Mouse (Mus musculus): Measurements from ENCODE around the gene Ggn. TPM values are rescaled to one million over a fixed set of nuclear protein-coding genes. Genes with fewer than 3 reads are reported as not detected.
A peak's percentile ranks its signal among the peaks of the same experiment; 100 is the strongest.
"Not testable (repeated sequence)": the region's sequence is repeated elsewhere in the genome, so short reads cannot be mapped to it uniquely, and the experiment has no call there.

Gene Ggn
- polyA plus RNA-seq, 1 experiment from 2014 or later: 0.14 TPM

DNA sequence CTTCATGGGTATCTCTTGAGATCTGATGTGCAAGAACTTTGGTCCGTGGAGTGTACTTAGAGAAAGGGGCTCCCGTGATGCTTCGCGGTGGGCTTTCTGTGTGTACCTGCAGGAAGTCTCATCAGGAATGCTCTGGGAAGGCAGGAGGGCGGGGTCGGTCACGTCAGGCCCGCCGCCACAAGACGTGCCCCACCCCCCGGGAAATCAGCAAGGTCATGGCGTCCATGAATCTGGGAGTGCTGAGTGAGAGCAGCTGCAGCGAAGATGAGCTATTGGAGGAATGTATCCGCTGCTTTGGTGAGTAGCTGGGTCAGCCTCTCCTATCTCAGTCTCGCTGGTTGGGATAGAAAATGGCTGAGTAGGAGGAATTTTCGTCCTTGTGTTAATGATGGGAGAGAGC is 32.6 kb upstream of the Ggn start:
- Histone ChIP-seq H3K36me3 (ENCODE audit: control insufficient read depth, insufficient read depth) (no peaks in the 10 kb centered on the region), H3K9me3 (replicated peaks; ENCODE audit: control insufficient read depth, low read length) (no peaks in the 10 kb centered on the region), H3K4me1 (ENCODE audit: control insufficient read depth, insufficient read depth, low read length) (no peaks in the 10 kb centered on the region; the same call in 1 of the 2 replicates), H3K27ac (ENCODE audit: low read length) (no peak overlapping the region), H3K4me3 (ENCODE audit: low read length) (no peak overlapping the region), H3K9ac (ENCODE audit: low read length) (no peak overlapping the region), H3K27me3 (ENCODE audit: control insufficient read depth, insufficient read depth, low read length) (peaks cover 15% of the 10 kb centered on the region), H3K4me2 (ENCODE audit: low read depth, low read length) (no peak overlapping the region)
- WGBS: 36% methylated on average over 16 of the region's 16 CpGs
- no peak for ATAC-seq (replicated peaks; ENCODE audit: extremely low read depth, insufficient read depth, low FRiP score)

DNA sequence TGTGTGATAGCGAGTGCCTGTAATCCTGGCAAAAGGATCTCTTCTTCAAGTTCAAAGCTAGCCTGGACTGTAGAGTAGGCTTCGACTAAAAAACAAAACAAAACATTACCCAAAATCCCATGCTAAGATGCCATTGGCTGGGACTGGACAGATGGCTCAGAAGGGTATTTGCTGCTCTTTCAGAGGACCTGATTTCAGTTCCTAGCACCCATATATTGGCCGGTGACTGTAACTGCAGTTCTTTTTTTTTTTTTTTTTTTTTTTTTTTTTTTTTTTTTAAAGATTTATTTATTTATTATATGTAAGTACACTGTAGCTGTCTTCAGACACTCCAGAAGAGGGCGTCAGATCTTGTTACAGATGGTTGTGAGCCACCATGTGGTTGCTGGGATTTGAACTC is 30.8 kb upstream of the Ggn start:
- H3K9ac ChIP-seq (ENCODE audit: low read length); ATAC-seq (replicated peaks; ENCODE audit: extremely low read depth, insufficient read depth, low FRiP score); H3K4me3 ChIP-seq (ENCODE audit: low read length); H3K36me3 ChIP-seq (ENCODE audit: control insufficient read depth, insufficient read depth); H3K4me1 ChIP-seq (ENCODE audit: control insufficient read depth, insufficient read depth, low read length); H3K4me2 ChIP-seq (ENCODE audit: low read depth, low read length); H3K27ac ChIP-seq (ENCODE audit: low read length); H3K9me3 ChIP-seq (replicated peaks; ENCODE audit: control insufficient read depth, low read length): not testable (repeated sequence)
- 86% methylated on average over 3 of the region's 4 CpGs for WGBS
- peaks cover 15% of the 10 kb centered on the region for H3K27me3 ChIP-seq (ENCODE audit: control insufficient read depth, insufficient read depth, low read length)

DNA sequence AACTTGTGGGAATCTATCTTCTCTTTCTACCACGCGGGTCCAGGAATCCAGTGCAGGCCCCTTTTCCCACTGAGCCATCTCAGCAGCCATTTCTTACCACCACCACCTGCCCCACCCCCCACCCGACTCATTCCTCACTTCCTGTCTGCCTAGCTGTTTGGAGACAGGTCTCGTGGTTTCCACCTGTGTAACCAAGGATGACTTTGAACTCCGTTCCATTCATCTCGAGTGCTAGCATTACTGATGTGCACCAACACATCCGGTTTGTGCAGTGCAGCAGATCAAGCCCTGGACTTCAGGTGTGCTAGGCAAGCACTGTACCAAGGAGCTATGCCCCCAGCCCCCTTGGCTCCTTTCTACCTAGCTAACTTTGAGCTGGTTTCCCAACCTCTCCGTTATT is 28.6 kb upstream of the Ggn start:
- Histone ChIP-seq H3K4me3 (ENCODE audit: low read length) (no peak overlapping the region), H3K4me1 (ENCODE audit: control insufficient read depth, insufficient read depth, low read length) (no peaks in the 10 kb centered on the region), H3K27ac (ENCODE audit: low read length) (no peak overlapping the region), H3K9me3 (replicated peaks; ENCODE audit: control insufficient read depth, low read length) (no peaks in the 10 kb centered on the region), H3K27me3 (ENCODE audit: control insufficient read depth, insufficient read depth, low read length) (peaks cover 5% of the 10 kb centered on the region), H3K4me2 (ENCODE audit: low read depth, low read length) (no peak overlapping the region), H3K9ac (ENCODE audit: low read length) (no peak overlapping the region), H3K36me3 (ENCODE audit: control insufficient read depth, insufficient read depth) (no peaks in the 10 kb centered on the region)
- ATAC-seq (replicated peaks; ENCODE audit: extremely low read depth, insufficient read depth, low FRiP score): no peak
- WGBS: 74% methylated on average over 8 of the region's 8 CpGs

DNA sequence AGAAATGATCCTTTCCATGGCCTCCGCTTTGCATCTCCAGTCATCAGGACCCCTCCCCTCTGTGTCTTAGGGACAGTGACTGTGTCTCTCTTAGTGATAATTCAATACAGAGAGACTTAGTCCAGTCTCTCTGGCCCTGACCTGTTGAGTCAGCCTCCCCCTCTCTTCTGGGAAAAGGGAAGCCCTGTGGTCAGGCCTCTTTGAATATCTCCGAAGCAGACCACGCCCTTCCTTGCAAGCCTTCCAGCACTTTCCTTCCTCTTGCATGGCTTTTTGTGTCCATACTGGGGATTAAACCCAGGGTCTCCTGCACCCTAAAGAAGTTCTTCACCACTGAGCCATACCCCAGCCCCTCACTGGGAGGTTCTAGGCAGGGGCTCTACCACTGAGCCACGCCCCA is 26.0 kb upstream of the Ggn start:
- 77% methylated on average over 4 of the region's 4 CpGs for WGBS
- Histone ChIP-seq H3K27ac (ENCODE audit: low read length) (no peak overlapping the region), H3K4me3 (ENCODE audit: low read length) (no peak overlapping the region)

DNA sequence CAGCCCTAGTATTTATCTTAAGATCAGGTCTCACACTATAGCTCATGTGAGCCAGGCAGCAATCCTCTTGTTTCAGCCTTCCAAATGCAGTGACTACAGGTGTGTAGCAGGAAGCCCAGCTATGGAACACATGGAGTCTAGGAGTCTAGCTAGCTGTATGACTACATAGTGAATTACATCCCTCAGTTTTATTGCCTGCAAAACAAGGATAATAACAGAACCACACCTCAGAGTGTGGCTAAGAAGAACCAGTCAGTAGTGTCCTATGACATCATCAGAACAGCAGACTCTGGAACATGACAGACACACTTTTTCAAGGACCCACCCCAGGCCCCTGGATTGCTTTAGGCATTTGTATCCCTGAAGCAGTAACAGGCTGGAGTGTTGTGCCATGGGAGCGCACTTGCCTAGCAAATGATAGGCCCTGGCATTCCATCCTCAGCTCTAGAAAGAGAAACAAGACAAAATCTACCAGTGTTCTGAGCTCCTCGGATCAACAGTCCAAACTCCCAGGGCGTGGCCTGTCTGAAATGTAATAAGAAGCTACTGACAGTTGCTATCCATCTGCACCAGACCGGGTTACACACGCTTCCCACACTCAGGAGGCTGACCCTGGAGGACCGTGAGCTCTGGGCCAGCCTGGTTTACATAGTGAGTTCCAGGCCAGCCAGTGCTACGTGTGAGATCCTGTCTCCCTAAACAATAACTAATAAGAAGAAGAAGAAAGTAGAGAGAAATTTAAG is 23.2 kb upstream of the Ggn start:
- H3K9ac ChIP-seq (ENCODE audit: low read length): no peak overlapping the region
- H3K9me3 ChIP-seq (replicated peaks; ENCODE audit: control insufficient read depth, low read length): no peaks in the 10 kb centered on the region
- WGBS: 78% methylated on average over 7 of the region's 7 CpGs
- no peak overlapping the region for H3K4me2 ChIP-seq (ENCODE audit: low read depth, low read length)
- ATAC-seq (replicated peaks; ENCODE audit: extremely low read depth, insufficient read depth, low FRiP score): no peak
- H3K36me3 ChIP-seq (ENCODE audit: control insufficient read depth, insufficient read depth): no peaks in the 10 kb centered on the region
- H3K4me3 ChIP-seq (ENCODE audit: low read length): no peak overlapping the region
- no peaks in the 10 kb centered on the region for H3K4me1 ChIP-seq (ENCODE audit: control insufficient read depth, insufficient read depth, low read length)
- no peak overlapping the region for H3K27ac ChIP-seq (ENCODE audit: low read length)
- H3K27me3 ChIP-seq (ENCODE audit: control insufficient read depth, insufficient read depth, low read length): no peaks in the 10 kb centered on the region

More for the DNA sequence above, 26.0 kb upstream of the Ggn start:
- H3K9me3 ChIP-seq (replicated peaks; ENCODE audit: control insufficient read depth, low read length): no peaks in the 10 kb centered on the region
- H3K36me3 ChIP-seq (ENCODE audit: control insufficient read depth, insufficient read depth): no peaks in the 10 kb centered on the region
- H3K4me1 ChIP-seq (ENCODE audit: control insufficient read depth, insufficient read depth, low read length): no peaks in the 10 kb centered on the region
- ATAC-seq (replicated peaks; ENCODE audit: extremely low read depth, insufficient read depth, low FRiP score): no peak
- H3K27me3 ChIP-seq (ENCODE audit: control insufficient read depth, insufficient read depth, low read length): no peaks in the 10 kb centered on the region
- H3K4me2 ChIP-seq (ENCODE audit: low read depth, low read length): no peak overlapping the region
- H3K9ac ChIP-seq (ENCODE audit: low read length): no peak overlapping the region

DNA sequence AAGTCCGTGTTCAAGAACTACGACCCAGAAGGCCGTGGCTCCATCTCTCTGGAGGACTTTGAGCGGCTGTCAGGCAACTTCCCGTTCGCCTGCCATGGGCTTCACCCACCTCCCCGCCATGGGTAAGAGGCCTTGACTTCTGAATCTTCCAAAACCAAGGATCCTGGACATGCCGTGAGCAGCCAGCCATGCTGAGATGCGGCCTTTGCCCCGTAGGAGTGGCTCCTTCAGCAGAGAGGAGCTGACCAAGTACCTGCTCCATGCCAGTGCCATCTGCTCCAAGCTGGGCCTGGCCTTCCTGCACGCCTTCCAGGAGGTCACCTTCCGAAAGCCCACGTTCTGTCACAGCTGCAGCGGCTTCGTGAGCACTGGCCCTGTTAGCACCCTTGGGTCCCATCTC is 21.2 kb upstream of the Ggn start:
- H3K9ac ChIP-seq (ENCODE audit: low read length): no peak overlapping the region
- H3K27ac ChIP-seq (ENCODE audit: low read length): no peak overlapping the region
- H3K4me2 ChIP-seq (ENCODE audit: low read depth, low read length): no peak overlapping the region
- no peaks in the 10 kb centered on the region for H3K27me3 ChIP-seq (ENCODE audit: control insufficient read depth, insufficient read depth, low read length)
- H3K4me1 ChIP-seq (ENCODE audit: control insufficient read depth, insufficient read depth, low read length): no peaks in the 10 kb centered on the region
- ATAC-seq (replicated peaks; ENCODE audit: extremely low read depth, insufficient read depth, low FRiP score): no peak
- WGBS: 86% methylated on average over 15 of the region's 15 CpGs
- H3K36me3 ChIP-seq (ENCODE audit: control insufficient read depth, insufficient read depth): peaks cover under 1% of the 10 kb centered on the region; the same call in 1 of the 2 replicates
- H3K9me3 ChIP-seq (replicated peaks; ENCODE audit: control insufficient read depth, low read length): no peaks in the 10 kb centered on the region
- no peak overlapping the region for H3K4me3 ChIP-seq (ENCODE audit: low read length)

DNA sequence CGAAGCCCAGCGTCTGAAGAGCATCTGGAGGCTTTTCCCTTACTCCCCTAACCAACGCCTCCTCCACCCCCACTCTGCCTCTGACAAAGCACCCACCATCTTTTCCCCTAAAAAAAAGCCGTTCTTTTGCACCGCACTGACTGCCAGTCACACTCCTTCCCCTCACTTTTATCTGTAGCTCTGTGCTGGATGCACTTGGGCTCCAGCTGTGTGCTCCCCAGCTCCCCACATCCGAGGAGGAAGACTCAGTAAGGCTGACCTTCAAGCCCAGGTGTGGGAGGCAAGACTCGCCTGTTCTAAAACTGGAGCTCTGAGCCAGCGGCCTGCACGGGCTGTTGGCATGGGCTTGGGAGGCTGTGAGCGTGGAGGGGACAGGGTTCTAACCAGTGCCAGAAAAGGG is 18.5 kb upstream of the Ggn start:
- no peak overlapping the region for H3K9ac ChIP-seq (ENCODE audit: low read length)
- H3K27ac ChIP-seq (ENCODE audit: low read length): no peak overlapping the region
- H3K4me3 ChIP-seq (ENCODE audit: low read length): no peak overlapping the region
- no peak overlapping the region for H3K4me2 ChIP-seq (ENCODE audit: low read depth, low read length)
- 0 out of 2 replicates have a peak, but pooled peaks cover 2% of the 10 kb centered on the region for H3K9me3 ChIP-seq (replicated peaks; ENCODE audit: control insufficient read depth, low read length)
- H3K36me3 ChIP-seq (ENCODE audit: control insufficient read depth, insufficient read depth): peaks cover 5% of the 10 kb centered on the region
- no peaks in the 10 kb centered on the region for H3K27me3 ChIP-seq (ENCODE audit: control insufficient read depth, insufficient read depth, low read length)
- WGBS: 56% methylated on average over 10 of the region's 10 CpGs
- H3K4me1 ChIP-seq (ENCODE audit: control insufficient read depth, insufficient read depth, low read length): peaks cover 9% of the 10 kb centered on the region
- ATAC-seq (replicated peaks; ENCODE audit: extremely low read depth, insufficient read depth, low FRiP score): no peak

DNA sequence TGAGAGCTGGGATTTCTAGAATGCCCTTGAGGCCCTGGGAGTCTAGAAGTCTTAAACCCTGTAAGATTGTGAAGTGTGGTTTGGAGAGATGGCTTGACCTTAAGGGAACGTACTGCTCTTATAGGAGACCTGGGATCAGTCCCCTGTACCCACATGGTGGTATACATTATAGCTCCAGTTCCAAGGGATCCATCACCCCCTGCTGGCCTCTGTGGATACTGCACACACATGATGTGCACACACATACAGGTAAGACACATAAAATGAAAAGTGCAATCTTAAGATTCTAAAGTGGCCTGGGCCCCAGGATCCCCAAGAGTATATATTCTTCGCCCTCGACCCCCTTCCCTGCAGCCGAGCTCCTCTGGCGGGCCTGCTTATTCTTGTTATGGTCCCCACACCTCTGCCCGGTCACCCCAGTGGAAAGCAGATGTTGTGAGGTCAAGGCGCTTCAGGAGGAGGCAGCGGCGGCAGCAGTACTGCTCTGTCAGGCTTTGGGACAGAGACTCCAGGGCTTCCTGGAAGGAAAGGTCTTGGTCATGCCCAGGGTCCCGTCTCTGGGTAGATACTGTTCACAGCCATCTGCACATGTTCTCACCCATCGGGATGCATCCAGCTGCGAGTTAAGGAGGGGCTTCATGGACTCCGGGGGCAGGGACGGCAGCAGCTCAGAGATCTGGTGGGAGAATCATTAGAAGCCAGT is 15.8 kb upstream of the Ggn start:
- Histone ChIP-seq H3K4me3 (ENCODE audit: low read length) (no peak overlapping the region), H3K27ac (ENCODE audit: low read length) (no peak overlapping the region), H3K4me1 (ENCODE audit: control insufficient read depth, insufficient read depth, low read length) (peaks cover 10% of the 10 kb centered on the region), H3K36me3 (ENCODE audit: control insufficient read depth, insufficient read depth) (peaks cover 5% of the 10 kb centered on the region), H3K9ac (ENCODE audit: low read length) (no peak overlapping the region), H3K4me2 (ENCODE audit: low read depth, low read length) (no peak overlapping the region), H3K27me3 (ENCODE audit: control insufficient read depth, insufficient read depth, low read length) (peaks cover 16% of the 10 kb centered on the region), H3K9me3 (replicated peaks; ENCODE audit: control insufficient read depth, low read length) (0 out of 2 replicates have a peak, but pooled peaks cover 2% of the 10 kb centered on the region)
- 91% methylated on average over 14 of the region's 14 CpGs for WGBS
- no peak for ATAC-seq (replicated peaks; ENCODE audit: extremely low read depth, insufficient read depth, low FRiP score)

DNA sequence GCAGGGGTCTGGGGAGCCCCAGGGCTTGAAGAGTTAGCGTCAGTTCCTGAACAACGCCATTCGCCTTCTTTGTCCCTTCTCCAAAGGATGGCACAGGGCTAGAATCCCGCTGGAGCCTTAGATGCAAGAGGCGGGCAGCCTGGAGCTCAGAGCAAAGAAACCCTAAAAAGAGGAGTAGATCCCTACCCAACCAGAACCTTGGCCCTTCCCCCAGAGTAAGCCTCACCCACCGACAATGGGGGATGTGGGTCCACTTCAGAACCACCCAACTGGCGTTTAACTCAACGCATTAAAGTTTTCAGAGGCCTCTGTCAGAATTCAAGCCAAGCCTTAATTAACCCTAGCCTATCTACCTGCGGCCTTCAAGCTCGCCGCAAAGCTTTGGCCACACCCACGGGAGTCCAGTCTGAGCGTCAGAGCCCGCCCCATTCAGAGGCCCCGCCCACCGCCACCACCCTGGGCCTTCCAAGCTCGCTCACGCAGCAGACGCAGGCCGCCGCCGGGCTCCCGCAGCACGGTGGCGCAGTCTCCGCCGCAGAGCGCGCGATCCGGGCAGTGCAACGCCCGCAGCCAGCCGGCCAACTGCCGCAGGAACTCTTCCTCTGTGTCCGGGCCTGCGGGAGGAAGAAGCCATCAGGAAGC is 14.7 kb upstream of the Ggn start:
- peak overlapping the region; percentile 86 for H3K27ac ChIP-seq (ENCODE audit: low read length)

More for the DNA sequence above, 14.7 kb upstream of the Ggn start:
- Histone ChIP-seq H3K9ac (ENCODE audit: low read length) (peak overlapping the region; percentile 89), H3K4me1 (ENCODE audit: control insufficient read depth, insufficient read depth, low read length) (peaks cover 10% of the 10 kb centered on the region), H3K4me3 (ENCODE audit: low read length) (peak overlapping the region; percentile 93), H3K27me3 (ENCODE audit: control insufficient read depth, insufficient read depth, low read length) (peaks cover 21% of the 10 kb centered on the region), H3K36me3 (ENCODE audit: control insufficient read depth, insufficient read depth) (peaks cover 5% of the 10 kb centered on the region), H3K4me2 (ENCODE audit: low read depth, low read length) (peak overlapping the region; percentile 96), H3K9me3 (replicated peaks; ENCODE audit: control insufficient read depth, low read length) (0 out of 2 replicates have a peak, but pooled peaks cover 2% of the 10 kb centered on the region)
- 10% methylated on average over 37 of the region's 37 CpGs for WGBS
- ATAC-seq (replicated peaks; ENCODE audit: extremely low read depth, insufficient read depth, low FRiP score): peak; percentile 89

All from heart, embryonic 16.5 days (tissue).